Mouse (Mus musculus): Measurements from ENCODE around the gene Vmac. TPM values are rescaled to one million over a fixed set of nuclear protein-coding genes. Genes with fewer than 3 reads are reported as not detected.

The Vmac gene
- total RNA-seq, 2 experiments from 2014 or later: 6.6 to 7.0 TPM

- no peak for DNase-seq
These were observed 22.4 kb upstream of the Vmac start for GRCm38 (mm10) chr17:56740118-56740787.

DNA sequence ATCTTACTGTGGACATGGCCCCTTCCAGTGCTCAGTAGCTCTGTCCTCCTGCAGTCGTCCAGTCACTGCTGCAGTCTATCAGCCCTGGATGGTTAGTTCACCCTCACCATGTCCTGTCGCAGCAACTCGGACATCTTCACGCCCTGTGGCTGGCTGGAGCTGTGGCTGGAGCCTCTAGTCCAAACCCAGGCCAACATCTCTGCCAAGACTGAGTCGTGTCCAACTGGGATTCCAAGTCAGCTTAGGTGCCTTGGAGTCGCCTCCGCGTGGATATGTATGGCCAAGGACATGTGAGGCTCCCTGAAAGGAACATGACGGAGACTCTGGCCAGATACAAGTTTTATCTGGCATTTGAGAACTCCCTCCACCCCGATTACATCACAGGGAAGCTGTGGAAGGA is 20.4 kb upstream of the Vmac start:
- no peak for DNase-seq

- no peak for DNase-seq
These were observed 18.7 kb upstream of the Vmac start for GRCm38 (mm10) chr17:56736534-56736933.

DNA sequence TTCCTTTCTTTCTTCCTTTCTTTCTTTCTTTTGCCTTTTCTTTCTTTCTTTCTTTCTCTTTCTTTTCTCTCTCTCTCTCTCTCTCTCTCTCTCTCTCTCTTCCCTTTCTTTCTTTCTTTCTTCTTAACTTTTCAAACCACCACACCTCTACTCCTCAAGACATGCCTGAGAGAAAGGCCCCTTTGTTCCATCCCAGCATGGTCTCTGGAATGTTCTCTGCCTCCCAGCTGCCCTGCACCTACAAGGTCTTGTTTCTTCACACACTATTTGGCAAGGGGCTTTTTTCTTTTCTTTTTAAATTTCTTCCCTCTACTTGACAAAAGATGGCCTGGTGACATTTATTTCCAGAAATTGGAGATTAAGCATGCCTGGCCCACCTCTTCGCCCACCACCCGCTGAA is 11.8 kb upstream of the Vmac start:
- no peak for DNase-seq

- DNase-seq: no peak
These were observed 11.3 kb upstream of the Vmac start for GRCm38 (mm10) chr17:56729151-56729550.

- no peak for DNase-seq
These were observed 10.3 kb upstream of the Vmac start for GRCm38 (mm10) chr17:56728117-56728516.

DNA sequence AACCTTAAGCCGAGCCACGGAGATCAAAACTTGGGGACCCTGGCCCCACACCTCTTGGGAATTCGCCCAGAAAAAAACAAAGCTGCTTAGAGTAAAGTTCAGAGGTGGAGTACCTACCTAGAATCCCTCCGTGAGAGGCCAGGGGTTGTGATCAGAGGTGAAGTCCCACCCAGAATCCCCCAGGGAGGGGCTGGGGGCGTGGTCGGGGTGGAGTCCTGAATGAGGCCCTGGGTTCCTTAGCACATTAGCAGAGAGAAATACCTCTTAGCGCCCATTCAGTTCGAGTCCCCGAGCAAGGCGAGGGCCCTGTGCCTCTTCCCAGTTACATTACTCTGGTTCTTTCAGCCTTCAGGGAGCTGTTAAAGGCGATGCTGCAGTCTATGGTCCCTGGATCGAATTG is 9.8 kb upstream of the Vmac start:
- no peak for DNase-seq

- no peak for DNase-seq
These were observed 9.3 kb upstream of the Vmac start for GRCm38 (mm10) chr17:56727029-56727649.

- DNase-seq: no peak
These were observed 5.8 kb upstream of the Vmac start for GRCm38 (mm10) chr17:56723419-56724161.

GRCm38 (mm10) chr17:56722441-56722840 is 4.6 kb upstream of the Vmac start:
- DNase-seq: peak; percentile 67

DNA sequence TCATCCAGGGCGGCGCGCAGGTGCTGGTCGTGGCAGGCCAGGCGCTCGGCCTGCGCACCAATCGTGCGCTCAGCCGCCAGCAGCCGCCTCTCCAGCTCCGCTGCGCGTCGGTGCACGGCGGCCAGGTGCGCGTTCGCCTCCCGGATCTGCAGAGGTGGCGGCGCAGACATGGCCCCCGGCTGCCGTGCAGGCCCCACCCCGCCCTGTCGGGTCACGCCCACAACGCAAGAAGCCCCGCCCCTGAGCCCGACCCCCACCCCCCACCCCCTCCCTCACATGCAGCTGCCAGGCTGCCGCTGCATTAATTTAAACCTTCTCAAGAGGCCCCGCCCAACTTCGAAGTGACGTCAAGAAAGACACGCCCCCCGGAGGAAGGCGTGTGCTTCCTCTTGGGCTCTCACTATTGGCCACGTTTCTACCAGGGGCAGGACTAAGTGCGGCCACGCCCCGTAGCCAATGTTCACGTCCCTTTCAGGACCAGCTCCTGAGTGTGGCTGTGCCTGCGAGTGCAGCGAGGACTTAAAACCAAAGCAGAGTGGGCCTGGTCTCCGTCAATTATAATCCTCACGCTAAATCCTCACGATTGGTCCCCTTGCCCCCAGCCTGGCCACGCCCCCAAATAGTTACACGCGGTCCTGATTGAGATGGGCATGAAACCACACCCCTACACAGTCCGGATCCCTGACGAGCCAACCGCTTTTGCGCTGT is 1.0 kb downstream of the Vmac start:
- DNase-seq: peak; percentile 92

- DNase-seq: no peak
These were observed 1.7 kb downstream of the Vmac start for GRCm38 (mm10) chr17:56715914-56716654.

- no peak for DNase-seq
These were observed 2.5 kb downstream of the Vmac start for GRCm38 (mm10) chr17:56715360-56715759.

DNA sequence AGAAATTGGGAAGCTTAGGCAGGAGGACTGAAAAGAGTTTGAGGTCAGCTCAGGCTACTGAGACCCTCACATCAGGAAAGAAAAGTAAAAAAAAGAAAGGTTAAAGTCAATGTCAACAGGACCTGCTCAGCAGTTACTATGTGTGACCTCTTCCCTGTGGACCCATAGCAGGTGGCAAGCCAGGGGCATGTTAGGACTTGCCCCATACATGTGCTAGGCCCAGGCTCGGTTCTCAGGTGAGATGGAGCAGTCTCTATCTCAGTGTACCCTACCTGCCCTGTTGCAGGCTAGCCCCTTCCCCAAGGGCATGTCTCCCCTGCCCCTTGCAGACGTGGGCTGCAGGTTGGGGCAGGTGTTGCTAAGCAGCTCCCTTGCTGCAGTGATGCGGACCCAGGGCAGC is 8.1 kb downstream of the Vmac start:
- DNase-seq: no peak

- DNase-seq: no peak
These were observed 9.1 kb downstream of the Vmac start for GRCm38 (mm10) chr17:56708692-56709091.

DNA sequence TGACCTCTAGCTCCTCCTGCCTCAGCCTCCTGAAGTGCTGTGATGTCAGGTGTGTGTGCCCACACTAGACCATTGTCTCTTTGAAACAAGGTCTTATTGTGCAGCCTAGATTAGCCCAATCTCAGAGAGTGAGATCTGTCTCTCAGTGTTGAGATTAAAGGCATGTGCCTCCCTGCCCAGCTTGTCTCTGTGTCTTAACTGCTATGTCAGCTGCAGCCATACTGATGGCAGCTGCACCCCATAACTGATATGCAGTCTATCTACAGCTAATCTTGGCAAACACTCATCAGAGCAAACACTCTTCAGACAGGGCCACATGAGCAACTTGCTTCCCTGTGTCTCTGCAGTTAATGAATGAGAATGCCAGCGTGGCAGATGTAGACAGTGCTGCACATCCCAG is 11.3 kb downstream of the Vmac start:
- DNase-seq: no peak

GRCm38 (mm10) chr17:56703038-56703437 is 14.8 kb downstream of the Vmac start:
- DNase-seq: no peak

- no peak for DNase-seq
These were observed 17.4 kb downstream of the Vmac start for GRCm38 (mm10) chr17:56700451-56700850.

- peak; percentile 36 for DNase-seq
These were observed 23.9 kb downstream of the Vmac start for GRCm38 (mm10) chr17:56693851-56694310.

- no peak for DNase-seq
These were observed 24.4 kb downstream of the Vmac start for GRCm38 (mm10) chr17:56693395-56693794.

GRCm38 (mm10) chr17:56688689-56689088 is 29.1 kb downstream of the Vmac start:
- no peak for DNase-seq

DNA sequence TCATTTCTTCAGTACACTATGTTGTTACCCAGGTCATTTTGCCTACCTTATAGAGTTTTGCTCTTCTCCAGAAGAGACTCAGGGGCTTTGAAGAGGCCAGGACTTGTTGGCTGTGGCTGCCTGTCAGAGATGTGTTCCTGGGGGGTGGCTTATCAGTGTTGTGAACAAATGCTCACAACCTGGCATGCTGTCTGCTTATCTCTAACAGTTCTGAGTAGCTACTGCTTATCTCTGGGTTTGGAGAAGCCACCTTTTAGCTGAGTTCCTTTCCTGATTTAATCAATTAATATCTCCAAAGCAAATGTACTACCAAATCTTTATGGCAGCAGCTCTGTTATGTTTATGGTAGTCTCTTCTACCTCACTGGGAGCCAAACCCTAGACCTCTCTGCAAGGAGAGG is 29.8 kb downstream of the Vmac start:
- no peak for DNase-seq
